Mouse (Mus musculus): Measurements from ENCODE around the gene Atl3. TPM values are rescaled to one million over a fixed set of nuclear protein-coding genes. Genes with fewer than 3 reads are reported as not detected.
"Not testable (repeated sequence)": the region's sequence is repeated elsewhere in the genome, so short reads cannot be mapped to it uniquely, and the experiment has no call there.

Gene Atl3
- total RNA-seq, 2 experiments from 2014 or later = 22.2 to 23.5 TPM

DNA sequence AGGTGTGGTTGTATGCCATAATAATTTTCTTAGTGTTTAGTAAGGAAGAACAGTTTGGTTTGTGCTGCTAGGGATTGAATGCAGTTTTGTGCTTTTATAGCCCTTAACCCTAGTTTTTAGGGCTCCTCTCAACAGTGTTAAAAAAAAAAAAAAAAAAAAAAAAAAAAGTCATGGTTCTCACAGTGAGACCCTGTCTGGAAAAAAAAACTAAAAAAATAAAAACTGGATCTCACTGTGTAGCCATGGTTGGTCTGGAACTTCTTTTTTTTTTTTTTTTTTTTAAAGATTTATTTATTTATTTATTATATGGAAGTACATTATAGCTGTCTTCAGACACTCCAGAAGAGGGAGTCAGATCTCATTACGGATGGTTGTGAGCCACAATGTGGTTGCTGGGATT lies 2.2 kb downstream of the Atl3 start:
- not testable (repeated sequence) for DNase-seq (ENCODE audit: low spot score in 2 of 2)

DNA sequence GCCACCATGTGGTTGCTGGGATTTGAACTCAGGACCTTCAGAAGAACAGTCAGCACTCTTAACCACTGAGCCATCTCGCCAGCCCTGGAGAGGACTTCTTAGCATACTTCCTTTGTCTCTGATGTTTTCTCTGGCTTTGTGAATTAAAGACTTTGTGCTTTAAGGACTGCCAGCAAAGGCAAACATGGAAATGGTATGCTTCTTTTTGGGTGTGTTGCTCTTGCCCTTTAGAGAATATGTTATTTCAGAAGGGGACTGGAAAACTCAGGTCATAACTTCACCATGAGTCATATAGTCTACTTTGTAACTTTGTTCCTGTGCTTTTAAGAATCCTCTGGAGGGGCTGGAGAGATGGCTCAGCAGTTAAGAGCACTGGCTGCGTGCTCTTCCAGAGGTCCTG lies 5.0 kb downstream of the Atl3 start:
- no peak for DNase-seq (ENCODE audit: low spot score in 2 of 2)

DNA sequence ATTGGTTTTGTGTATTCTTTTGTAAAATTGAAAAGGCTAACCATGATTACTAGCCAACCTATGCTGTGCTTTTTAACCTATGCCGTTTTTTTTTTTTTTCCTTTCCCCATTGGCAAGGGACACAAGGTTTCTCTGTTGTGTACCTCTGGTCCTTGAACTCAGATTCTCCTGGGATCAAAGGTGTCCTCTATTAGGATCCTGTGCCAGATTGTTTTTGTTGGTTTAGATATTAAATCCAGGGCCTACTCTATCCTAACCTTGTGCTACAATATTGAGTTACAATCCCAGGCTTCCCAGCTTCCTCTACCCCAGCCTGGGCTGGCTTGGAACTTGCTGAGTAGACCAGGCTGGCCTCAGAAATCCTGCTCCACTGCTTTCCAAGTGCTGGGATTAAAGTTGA lies 6.9 kb downstream of the Atl3 start:
- DNase-seq (ENCODE audit: low spot score in 2 of 2) = no peak

DNA sequence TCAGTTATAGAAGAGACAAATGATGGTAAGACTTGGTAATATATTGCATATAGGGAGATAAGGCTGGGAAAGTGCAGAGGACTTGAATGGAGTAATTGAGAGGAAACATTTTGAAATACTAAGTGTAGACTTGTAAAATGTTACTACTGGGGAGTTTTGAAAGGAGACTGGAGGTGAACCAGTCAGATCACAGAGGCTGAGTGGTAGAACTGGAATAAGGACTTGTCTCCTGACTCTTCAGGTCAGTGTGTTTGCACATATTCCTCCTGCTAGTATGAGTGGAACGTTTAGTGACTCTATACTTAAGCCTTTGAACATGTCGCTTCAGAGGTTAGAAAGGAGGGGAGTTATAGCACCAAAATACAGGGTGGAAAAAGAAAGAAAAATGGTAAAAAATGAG lies 8.6 kb downstream of the Atl3 start:
- DNase-seq (ENCODE audit: low spot score in 2 of 2) = no peak

DNA sequence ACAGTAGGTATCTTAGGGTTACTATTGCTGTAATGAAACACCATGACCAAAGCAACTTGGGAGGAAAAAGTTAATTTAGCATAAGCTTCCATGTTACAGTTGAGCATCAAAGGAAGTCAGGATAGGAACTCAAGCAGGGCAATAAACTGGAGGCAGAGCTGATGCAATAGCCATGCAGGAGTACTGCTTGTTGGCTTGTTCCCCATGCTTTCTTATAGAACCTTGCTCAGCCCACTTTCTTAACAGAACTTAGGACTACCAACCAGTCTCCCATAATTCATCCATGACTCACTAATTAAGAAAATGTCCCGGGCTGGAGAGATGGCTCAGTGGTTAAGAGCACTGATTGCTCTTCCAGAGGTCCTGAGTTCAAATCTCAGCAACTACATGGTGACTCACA lies 12.5 kb downstream of the Atl3 start:
- no peak for DNase-seq (ENCODE audit: low spot score in 2 of 2)

DNA sequence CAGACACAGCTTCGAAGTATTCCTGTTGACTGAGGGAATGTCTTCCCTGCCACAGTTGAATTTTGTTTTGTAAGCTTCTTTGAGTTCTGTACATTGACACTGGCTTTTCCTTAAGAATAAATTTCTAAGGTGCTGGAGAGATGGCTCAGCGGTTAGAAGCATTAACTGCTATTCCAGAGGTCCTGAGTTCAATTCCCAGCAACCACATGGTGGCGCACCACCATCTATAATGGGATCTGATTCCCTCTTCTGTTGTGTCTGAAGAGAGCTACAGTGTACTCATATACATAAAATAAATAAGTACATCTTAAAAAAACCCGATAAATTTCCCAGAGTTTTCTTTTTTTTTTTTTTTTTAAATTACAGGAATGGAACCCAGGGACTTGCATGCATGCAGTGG lies 14.2 kb downstream of the Atl3 start:
- DNase-seq (ENCODE audit: low spot score in 2 of 2) = no peak

DNA sequence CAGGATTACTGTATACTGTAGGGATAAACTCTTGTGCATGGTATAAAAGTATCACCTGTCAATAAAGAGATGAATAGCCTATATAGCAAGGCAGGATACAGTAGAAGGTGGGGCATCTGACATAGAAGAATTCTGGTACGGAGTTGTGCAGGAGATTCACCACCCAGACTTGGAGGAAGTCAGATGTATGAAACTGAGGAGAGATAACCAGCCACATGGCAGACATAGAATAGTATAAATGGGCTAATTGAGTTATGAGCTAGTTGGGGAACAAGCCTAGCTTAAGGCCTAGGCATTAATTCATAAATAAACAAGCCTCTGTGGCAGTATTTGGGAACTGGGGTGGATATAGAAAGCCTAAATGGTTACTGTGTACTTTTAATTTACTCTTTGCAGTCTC lies 22.6 kb downstream of the Atl3 start:
- DNase-seq (ENCODE audit: low spot score in 2 of 2) = no peak

DNA sequence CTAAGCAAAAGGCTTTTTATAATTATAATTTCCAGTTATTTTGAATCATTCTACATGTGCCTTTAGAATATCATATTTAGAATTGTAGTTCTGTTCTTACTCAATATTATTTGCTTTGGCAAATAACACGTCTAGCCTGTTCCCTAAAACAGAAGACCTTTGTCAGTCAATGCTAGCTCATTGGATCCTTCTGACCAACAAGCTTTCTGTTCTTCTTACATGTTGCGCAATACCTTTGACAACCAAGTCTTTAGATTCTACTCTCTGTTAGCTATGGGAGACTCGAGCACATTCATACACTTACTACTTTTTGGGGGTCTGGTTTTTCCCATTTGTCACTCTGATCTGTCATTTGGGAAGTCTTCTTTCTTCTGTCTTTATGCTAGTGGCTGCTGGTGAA lies 27.8 kb downstream of the Atl3 start:
- no peak for DNase-seq (ENCODE audit: low spot score in 2 of 2)

DNA sequence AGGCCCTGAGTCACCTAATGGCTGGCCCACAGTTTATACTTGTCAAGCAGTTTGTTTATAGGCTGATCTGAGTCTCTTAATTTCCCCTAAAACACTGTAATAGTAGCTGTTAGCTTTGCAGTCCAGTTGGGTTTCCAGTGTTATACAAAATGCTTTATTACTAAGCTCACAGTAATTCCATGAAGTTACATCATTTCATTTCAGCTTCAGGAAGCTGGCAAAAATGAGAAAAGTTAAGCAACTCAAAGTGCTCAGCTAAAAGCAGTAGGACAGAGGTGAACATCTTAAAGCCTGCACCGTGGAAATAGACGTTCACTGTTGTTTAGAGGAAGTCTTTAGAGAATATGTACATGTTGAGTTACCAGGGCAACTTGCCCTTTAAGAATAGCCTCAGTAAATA lies 29.0 kb downstream of the Atl3 start:
- DNase-seq (ENCODE audit: low spot score in 2 of 2) = no peak

DNA sequence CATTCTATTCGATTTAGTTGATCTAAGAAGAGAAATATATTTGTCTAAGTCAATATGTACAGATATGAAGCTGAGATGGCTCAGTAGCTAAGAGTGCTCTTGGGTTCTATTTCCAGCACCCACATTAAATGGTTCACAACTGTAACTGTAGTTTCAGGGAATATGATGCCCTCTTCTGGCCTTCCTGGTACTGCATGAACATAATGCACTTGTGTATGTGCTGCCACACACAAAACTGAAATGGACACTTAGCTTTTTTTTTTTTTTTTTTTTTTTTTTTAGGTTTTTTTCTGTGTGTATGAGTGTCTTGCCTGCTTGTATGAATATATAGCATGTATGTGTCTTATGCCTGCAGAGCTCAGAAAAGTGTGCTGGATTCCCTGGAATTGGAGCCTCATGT lies 29.5 kb downstream of the Atl3 start:
- DNase-seq (ENCODE audit: low spot score in 2 of 2) = no peak

DNA sequence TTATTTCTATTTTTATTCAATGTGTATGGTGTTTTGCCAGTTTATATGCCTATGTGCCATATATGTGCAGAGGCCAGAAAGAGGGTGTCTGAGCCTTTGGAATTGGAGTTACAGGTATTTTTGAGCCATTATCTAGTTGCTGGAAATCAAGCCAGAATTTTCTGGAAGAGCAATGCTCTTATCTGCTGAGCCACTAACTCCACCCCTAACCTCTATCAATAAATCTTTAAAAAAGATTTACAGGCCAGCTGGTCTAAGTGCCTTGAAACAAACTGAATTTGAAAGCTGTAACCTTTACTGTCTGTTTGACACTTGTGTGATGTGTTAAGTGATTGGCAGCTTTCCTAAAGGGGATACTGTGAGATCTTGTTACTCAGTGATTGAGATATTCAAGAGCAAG lies 29.9 kb downstream of the Atl3 start:
- DNase-seq (ENCODE audit: low spot score in 2 of 2) = no peak

DNA sequence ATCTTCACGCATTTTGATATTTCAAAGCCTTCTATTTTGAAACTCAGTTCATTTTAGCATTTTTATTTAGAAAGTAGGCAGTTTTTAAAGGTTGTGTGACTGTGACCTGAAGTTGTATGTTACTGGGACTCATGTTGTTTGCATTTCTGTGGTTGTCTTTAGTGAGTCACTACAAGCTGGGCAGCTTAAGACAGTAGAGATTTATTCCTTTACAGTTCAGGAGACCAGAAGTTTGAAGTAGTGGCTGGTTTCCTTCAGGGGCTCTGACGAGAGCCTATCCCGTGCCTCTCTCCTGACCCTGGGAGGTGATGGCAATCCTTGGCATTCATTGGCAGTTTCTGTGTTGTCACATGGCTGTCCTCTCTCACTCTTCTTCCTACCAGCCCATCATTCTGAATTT lies 31.0 kb downstream of the Atl3 start:
- no peak for DNase-seq (ENCODE audit: low spot score in 2 of 2)

DNA sequence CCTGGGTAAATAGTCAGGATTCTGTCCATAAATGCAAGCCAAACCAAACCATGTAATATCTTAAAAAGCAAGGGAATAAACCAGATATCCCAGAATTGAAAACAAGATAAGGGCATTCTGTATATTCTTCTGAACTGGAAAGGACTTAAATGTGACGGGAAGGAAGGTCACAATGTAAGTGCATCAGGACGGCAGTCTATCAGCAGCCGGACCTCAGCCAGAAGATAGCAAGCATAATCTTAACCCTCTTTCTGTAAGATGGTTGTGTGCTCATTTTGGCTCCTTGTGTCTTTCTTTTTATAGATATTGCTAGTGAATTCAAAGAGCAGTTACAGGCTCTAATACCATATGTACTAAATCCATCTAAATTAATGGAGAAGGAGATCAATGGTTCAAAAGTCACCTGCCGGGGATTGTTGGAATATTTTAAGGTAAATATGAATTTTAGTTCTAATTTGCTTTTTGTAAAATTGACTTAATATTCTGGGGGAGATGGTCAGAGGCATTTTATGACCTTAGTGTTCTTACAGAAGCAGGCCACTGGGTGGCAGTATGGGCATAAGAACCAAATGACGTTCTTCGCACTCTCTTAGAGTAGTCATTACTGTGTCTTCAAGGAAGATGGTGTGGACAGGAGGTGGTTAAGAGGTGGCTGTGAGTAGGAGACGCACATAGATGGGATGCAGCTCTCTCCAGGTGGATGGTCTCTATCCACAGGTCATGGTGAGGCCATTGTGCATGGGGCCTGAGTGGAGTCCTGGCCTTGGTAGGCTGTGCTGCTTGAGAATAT lies 35.0 kb downstream of the Atl3 start:
- DNase-seq (ENCODE audit: low spot score in 2 of 2) = peak; percentile 54 to 76

DNA sequence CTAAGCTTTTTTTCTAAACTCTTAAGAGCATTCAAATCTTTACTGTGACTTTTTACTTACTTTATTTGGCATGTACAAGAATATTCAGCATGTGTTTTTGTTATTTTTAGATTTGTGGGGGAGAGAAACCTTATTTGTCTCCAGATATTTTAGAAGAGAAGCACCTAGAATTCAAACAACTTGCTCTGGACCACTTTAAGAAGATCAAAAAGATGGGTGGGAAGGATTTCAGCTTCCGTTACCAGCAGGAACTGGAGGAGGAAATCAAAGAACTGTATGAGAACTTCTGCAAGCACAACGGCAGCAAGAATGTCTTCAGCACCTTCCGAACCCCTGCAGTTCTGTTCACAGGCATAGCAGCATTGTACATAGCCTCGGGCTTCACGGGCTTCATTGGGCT lies 38.1 kb downstream of the Atl3 start:
- DNase-seq (ENCODE audit: low spot score in 2 of 2) = no peak

DNA sequence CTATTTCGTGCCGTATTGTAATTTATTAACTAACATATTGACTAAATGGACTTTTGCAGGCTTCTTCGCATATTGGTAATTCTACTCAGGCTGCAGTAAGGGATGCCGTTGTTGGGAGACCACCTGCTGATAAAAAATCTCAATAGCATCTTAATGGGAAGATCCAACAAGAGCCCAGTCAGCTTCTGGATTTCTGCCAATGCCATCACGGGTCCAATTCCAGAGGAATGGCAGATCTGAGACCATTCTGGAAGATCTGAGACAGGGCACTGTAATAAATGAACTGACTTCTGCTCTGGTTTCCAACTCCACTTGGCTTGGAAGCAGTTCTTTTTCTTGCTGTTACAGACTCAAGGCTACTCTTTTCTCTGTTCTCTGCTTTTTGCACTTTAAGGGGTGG lies 40.1 kb downstream of the Atl3 start:
- DNase-seq (ENCODE audit: low spot score in 2 of 2) = no peak

DNA sequence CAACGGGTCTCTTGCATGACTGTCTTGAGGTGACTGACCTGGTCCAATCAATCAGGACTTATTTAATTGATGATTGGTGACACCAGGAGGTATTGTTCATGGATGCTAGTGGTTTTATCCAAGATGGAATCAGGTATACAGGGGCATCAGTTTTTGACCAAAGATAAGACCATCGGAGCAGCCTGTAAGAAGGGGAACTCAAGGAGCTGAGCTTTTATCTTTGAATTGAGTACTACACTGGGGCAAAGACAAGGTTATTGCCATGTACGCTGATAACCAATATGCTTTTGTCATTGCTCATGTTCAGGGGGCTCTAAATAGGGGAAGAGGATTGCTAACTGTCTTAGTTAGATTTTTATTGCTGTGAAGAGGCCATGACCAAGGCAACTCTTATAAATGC lies 55.1 kb downstream of the Atl3 start:
- DNase-seq (ENCODE audit: low spot score in 2 of 2) = no peak

DNA sequence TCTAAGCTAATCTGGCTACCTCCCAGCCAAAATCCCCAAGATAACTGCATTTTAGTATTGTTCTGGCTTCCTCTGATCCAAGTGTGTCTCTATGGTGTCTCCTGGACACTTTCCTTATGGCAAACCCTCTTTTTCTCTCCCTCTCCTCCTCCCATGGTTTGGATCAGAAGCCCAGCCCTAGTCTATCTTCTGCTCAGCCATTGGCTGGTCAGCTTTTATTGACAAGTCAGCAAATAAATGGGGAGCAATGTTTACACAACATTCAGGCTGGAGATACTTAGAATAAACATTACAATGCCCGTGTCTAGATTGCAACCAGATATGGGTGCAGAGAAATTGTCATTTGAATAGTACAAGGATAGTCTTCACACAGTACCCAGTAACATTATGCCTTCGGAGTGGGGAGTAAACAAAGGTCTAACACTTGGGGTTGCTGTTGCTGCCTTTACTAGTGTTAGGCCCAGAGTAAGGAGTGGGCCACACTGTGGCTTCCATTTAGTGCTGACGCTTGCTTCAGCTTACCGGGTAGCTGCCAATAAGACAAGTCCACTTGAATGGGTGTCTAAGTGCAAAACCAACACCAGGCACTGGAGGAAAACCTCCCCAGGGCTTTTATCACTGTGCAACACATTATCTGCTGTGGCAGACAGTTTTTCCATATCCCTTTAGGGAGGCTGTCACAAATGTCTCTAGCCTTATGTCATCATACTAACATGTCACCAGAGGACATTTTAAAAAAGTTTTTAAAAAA lies 57.9 kb downstream of the Atl3 start:
- no peak for DNase-seq (ENCODE audit: low spot score in 2 of 2)

DNA sequence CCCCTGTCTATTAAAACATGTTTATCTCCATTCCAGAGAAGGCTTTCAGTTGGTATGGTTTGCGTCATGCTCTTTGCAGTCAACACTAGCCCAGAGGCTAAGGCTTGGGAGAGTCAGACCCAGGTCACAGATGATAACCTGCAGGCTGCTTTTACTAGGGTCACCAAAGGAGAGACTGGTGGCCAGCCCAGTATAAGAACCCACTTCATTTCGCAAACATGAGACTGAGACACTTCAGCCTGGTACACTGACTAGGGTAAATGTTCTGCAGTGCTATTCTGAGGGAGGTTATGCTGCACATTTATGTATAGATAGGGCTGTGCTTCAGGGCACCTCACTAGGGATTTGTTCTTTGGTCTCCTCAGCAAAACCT lies 58.4 kb downstream of the Atl3 start:
- no peak for DNase-seq (ENCODE audit: low spot score in 2 of 2)

DNA sequence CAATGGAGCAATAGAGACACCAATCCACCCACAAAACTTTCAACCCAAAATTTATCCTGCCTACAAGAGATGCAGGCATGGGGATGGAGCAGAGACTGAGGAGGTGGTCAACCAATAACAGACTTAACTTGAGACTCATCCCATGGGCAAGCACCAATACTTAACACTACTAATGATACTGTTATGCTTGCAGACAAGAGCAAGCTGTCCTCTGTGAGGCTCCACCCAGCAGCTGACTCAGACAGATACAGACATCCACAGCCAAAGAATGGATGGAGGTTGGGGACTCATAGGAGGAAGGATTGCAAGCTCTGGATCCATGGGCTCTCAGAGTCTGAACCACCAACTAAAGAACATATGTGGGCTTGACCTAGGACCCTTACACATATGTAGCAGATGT lies 59.6 kb downstream of the Atl3 start:
- no peak for DNase-seq (ENCODE audit: low spot score in 2 of 2)

DNA sequence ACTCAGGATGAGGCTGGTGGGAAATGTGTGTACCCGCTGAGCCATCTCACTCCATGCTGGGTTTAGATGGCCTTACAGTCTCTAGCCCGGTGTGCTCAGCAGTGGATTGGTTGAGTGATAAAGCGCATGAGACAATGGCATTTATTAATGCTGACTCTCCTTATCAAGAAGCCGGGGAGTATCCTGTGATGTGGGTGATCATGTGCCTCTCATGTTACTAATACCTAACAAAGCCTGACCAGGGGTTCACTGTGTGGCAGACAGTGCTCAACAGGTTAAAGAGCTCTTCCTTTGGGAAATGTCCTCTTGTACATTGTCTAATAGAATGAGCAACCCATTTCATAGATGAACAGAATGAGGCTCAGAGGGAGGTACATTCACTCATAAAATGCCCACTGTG lies 61.0 kb downstream of the Atl3 start:
- no peak for DNase-seq (ENCODE audit: low spot score in 2 of 2)

DNA sequence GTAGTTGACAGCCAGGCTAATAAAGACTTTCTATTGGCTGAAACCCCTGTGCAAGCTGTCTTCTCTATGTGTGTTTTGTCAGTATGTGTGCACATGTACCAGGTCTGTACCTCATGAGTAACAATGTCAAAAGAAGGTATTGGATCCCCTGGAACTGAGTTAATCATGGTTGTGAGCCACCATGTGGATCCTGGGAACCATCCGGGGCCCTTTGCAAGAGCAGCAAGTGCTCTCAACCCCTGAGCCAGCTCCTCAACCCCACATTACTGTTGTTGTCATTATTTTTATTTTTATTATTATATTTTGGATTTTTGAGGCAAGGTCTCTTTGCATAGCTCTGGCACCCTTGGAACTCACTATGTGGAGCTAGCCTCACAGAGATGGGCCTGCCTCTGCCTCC lies 62.8 kb downstream of the Atl3 start:
- no peak for DNase-seq (ENCODE audit: low spot score in 2 of 2)

DNA sequence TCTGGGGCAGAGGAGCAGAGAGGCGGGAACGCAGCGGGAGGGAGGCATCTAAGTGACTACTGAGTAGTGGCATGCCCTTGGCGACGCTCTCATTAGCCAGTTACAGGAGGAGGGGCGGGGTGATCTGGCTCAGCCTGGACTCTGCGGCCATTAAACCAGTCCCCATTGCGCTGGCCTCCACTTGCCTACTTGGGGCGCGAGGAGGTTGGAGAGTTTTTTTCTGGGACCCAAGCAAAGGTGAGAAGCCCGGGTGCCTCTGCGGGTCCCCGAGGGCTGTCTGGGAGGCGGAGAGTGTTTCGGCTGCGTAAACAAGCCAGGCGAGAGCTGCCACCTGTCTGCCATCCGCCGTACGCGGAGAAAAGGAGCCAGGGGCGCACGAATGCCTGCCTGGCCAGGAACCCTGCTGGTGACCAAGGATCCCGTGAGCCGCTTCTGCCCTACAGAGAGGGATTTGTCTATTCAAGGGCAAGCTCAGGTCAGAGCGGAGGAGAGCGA lies 63.5 kb downstream of the Atl3 start, which contains the start of gene Pla2g16:
Gene Pla2g16 (plus strand): TSS at position 132 of the 495 bp plus-strand sequence.
- DNase-seq (ENCODE audit: low spot score in 2 of 2) = peak; percentile 17 to 40

DNA sequence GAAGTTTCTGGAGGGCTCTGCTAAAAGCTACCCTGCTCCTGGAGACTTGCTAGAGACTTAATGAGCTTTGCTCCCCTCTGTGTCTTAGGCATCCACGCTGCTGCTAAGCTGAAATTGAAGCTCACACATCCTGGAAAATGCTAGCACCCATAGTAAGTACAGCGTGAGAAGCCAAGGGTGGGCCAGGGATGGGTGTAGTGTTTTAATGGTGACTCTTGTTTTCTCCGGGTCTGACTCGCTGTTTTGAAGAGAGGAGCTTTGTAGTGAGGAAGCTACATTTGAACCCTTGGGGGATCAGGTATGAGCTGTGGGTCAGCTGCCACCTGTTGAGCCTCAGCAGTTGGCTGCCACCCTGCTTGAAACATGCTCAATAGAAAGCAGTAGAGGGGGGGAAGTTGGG lies 64.0 kb downstream of the Atl3 start:
- no peak for DNase-seq (ENCODE audit: low spot score in 2 of 2)
